Mouse (Mus musculus) E14TG2a.4 (cell line): Measurements from ENCODE around the gene Grm2.

ENCODE experiments used
- CTCF ChIP-seq: conservative IDR thresholded peaks from 2 replicates; pipeline ENCODE4 v1.5.1; 2014; ENCODE audit warnings: low read length
- NANOG ChIP-seq: IDR thresholded peaks from 2 replicates; pipeline ENCODE4 v1.6.1; 2014; ENCODE audit warnings: borderline replicate concordance, low read length, mixed read lengths
- POU5F1 ChIP-seq: IDR thresholded peaks from 2 replicates; pipeline ENCODE4 v1.6.1; 2014; ENCODE audit warnings: low read length, borderline replicate concordance

DNA sequence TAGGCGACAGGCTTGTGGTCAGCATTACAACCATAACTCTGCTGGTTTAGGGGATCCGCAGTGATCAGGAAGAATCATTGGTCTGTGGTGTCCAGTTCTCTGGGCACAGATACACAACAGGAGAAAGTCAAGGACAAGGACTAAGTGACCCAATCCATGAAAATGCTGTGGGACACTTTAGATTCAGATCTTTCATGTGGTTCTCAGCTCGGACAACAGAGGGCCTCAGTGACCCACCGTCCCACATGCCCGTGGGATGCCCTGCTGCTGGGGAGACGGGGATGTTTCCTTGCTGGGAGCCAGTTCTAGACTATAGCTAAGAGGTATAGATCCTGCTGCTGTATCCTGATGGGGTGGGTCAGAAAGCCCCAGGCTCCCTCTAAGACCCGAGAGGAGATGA lies 57.4 kb downstream of the Grm2 start:
- TF ChIP-seq CTCF (no peak; the same call in 1 of the 2 replicates), NANOG (no peak), POU5F1 (no peak)
